Mouse (Mus musculus) small intestine, adult 2 months (tissue): ENCODE results near the gene Slc22a27.

ENCODE experiments used
- CTCF ChIP-seq: fragments of 200-500 bp; IDR thresholded peaks from 2 replicates; pipeline ENCODE4 v1.5.1; 2012; ENCODE audit warnings: low read depth, mild to moderate bottlenecking, control low read depth, inconsistent platforms, low read length, moderate library complexity, mixed read lengths; ENCODE audit not compliant: insufficient replicate concordance, insufficient read length; ENCODE audit errors: extremely low read depth
- POLR2A ChIP-seq: fragments of 200-500 bp; IDR thresholded peaks from 2 replicates; pipeline ENCODE4 v1.6.1; 2012; ENCODE audit warnings: low read depth, mild to moderate bottlenecking, control low read depth, inconsistent platforms, low read length, moderate library complexity

- TF ChIP-seq POLR2A: no peak
- TF ChIP-seq CTCF: no peak
Observed at GRCm38 (mm10) chr19:7876626-7877025, 89.2 kb downstream of the Slc22a27 start.
